Mouse (Mus musculus) liver, adult (tissue): ENCODE results near the gene Tmem26.

Experiments
- GATA4 ChIP-seq: IDR thresholded peaks from 2 replicates; pipeline ENCODE4 v1.6.1; 2014; ENCODE audit warnings: mild to moderate bottlenecking, low read length; ENCODE audit not compliant: insufficient replicate concordance

Tmem26 gene

DNA sequence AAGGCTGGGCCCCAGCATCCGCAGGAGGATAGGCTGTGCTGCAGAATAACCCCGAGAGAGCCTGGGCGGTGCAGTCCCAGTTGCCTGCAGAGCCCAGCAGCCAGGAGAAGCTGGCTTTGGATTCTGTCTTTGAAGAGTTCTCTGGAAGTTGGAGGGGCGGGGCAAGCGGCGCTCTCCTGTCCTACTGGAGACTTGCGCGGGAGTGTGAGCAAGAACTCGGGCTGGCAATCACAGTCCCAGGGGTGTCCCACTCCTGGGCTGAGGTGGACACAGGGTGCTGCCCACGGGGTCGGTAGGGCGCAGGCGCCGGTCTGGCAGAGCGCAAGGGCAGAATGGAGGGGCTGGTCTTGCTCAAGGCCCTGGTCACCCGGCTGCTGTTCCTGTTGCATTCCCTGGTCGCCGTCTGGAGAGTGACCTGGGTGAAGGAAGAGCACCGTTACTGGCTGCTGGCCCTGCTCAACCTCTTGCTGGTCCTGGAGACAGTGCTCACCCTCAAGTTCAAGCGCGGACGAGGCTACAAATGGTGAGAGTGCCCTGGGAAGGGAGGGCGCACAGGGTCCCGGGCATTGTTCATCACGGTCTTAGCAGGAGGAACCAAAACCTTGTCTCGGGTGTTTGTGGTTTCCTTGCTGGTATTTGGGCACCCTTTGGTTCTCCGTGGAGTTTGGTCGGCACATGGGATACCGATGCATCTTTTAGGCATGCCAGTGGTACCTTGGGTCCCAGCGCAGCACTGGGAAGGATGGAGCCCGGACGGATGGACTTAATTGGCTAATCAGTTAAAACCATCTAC, at the start of gene Tmem26:
Gene Tmem26, plus strand, starts transcription at position 79 of the 793 bp plus-strand sequence.
- no peak for TF ChIP-seq GATA4

DNA sequence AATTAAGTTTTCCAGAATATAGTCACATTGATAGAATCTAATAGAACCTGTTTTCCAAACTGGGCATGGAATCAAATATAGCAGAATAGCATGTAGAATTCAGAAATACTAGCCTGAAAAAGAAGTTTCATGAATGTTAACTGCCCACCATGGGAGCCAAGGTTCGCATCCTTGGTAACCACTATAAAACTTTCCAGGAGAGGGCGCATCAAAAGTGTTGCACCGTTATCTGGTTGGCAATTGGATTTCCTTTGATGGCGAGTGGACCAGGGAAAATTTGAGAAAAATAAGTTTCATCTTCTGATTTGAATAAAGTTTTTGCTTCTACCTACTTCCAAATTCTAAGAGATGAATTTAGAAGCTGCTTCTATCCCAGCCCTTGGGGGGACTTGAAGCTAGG, 44.8 kb upstream of the Tmem26 start:
- TF ChIP-seq GATA4, result no peak

DNA sequence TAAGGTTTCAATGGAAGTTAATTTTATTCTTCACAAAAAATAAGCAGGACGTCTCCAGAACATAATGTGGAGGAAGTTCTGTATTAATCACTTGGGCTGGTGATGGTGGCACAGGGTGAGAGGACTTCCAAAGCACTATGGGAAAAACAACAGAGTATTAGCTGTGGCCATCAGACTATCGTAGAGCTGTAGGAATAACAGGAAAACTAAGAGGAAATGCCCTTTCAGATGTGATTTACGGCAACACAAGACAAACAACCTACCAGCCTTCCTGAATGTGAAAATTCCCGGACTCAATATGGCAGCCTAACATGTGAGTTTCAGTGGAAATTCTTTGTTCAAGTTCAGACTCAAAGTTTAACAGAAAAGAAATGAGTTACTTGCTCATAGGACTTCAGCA, 42.2 kb upstream of the Tmem26 start:
- TF ChIP-seq GATA4, result no peak

DNA sequence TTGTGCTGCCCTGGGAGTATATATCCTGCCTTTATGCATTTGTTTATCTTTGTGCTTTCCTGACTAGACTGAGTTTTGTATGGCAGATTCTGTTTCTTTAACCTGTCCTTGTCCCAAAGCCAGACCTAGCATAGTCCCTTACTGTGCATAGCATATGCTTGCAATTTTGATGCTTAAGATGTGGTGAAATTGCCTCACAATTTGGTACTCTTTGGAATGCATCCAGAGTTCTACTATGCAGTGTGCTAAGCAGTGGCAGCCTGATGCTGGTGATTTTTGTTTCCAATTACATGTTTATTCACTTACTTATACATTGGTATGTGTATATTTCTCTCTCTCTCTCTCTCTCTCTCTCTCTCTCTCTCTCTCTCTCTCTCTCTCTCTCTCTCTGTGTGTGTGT, 37.9 kb upstream of the Tmem26 start:
- TF ChIP-seq GATA4, result no peak

DNA sequence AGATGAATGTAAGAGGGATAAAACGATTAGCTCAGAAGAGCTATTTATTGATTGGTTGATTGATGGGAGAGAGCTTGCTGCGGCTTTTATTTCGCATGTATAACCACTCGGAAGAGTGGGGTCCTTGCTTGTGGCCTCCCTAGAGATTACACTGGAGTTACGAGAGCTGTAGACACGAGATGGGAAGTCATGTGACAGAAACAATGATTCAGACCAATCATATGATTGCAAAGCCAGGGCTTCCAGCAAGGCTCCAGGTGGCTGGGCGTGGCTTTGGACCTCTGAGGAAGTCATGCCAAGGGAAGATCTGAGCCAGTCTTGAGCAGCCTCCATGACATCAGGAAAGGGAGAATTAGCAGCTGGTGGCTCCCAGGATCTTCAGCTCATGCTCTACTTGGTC, 32.3 kb upstream of the Tmem26 start:
- TF ChIP-seq GATA4, result no peak

DNA sequence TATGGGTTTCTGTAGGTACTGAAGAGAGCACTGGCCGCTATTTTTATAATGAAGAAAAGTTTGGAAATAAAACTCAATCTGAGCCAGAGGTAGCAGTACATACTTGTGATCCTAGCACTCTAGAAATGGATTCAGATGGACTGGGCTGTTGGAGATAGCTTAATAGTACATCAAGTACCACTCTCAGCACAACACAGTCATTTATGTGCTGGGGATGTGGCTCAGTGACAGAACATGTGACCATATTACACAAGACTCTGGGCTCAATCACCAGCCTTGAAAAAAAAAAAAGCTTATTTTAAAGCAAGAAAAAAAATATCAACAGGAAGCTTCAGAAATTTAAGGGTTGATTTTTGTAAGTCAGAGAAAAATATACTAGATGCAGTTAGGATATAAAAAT, 31.0 kb upstream of the Tmem26 start:
- no peak for TF ChIP-seq GATA4

DNA sequence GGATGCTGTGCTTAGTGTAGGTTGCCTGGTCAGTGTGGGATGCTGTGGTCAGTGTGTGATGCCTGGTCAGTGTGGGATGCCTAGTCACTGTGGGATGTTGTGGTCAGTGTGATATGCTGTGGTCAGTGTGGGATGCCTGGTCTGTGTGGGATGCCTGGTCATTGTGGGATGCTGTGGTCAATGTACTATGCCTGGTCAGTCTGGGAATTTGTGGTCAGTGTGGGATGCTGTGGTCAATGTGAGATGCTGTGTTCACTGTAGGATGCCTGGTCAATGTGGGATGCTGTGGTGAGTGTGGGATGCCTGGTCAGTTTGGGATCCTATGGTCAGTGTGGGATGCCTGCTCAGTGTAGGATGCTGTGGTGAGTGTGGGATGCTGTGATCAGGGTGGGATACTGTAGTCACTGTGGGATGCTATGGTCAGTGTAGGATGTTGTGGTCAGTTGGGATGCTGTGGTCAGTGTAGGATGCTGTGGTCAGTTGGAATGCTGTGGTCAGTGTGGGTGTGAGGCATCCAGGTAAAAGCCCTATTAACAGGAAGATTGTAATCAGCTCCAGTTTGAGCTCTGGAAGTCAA, 27.6 kb upstream of the Tmem26 start:
- no peak for TF ChIP-seq GATA4

DNA sequence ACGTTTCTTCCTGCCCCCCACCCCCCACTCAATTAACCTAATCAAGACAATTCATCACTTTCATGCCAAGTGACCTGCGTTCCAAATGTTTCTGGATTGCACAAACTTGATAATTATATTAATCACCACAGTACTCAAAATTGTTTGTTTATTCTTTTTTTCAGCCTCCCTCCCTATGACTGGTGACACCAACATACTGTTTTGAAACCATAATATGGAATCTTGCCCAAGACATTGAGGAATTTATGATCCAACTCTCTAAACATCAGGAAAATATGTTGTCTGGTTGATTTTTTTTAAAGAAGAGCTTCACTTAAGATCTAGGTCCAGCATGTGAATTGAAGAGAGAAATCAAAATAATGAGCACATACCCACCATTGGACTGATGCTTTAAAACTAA, 19.2 kb upstream of the Tmem26 start:
- no peak for TF ChIP-seq GATA4

DNA sequence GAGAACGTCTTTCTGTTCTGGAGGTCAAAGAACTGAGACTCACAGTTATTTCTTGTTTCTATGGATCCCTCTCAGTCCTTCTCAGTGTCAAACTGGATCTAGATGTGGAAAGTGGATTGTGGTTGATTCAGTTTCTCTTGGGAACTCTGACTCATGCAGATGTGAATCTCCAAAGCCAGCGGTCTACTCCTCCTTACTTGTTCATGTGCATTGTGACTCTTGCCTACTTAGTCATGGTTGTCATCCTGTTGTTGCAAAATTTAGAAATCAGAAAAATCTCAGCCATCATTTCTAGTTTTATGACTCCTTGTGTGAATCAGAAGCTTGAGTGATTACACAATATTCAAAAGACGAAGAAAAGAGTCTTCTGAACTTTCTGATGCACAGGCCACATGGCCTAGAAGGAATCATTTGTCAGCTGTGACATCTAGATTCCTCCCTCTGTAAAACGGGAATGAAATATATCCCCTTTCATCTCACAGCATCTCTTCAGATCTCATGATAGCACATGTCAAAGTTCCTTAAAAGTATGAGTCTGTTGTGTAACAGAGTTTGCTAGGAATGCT, 17.9 kb upstream of the Tmem26 start:
- no peak for TF ChIP-seq GATA4

DNA sequence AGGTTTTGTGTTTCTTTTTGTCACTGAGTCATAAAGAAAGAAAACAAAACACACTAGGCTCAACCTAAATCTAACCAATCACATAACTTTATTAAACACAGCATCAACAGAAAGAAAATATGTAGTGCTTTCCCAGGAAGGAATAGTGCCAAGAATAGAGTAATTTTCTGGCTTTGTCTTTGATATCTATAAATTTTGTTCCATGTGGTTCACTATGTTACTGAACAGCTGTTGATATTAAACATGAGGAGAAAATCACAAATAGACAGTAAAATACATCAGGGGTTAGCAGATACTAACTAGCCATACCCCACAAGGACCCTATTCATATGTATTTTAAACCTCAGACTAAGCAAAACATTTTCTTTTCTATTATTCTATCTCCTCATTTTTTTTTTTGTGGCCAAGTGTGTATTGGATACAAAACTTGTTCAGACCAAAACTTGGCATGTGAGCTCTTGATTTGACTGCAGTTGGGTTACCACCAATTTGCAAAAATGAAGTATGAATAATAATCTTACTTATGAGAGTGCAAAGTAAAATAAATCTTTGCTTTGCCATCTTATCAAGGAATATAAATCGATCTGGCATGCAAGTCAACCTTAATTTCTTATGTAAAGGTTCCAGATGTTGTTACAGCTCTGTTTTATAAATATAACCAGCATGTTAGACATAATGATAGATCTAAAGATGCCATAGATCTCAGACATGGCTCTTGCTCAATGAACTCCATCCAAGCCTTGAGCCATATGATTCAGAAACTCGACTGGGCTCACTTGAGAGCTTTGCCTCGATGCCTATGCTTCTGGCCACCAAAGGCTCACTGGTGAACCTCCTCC, 16.2 kb upstream of the Tmem26 start:
- TF ChIP-seq GATA4, result no peak

DNA sequence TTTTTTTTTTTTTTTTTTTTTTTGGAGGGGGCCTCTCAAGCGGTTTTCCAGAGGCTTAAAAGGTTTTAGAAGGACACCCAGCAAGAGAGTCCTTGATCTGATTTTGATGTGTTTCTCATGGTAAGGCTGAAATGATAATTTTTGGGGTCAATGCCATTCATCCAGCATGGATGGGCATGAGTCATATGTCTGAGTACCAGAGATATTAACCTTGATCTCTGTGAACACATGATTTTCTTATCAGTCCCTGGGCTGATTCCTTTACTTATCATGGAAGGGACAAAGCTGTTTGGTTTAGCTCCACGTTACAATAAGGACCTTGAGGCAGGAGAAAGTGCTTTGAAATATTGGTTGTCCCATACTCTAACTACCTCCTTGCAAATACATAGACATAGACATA, 10.5 kb upstream of the Tmem26 start:
- no peak for TF ChIP-seq GATA4

DNA sequence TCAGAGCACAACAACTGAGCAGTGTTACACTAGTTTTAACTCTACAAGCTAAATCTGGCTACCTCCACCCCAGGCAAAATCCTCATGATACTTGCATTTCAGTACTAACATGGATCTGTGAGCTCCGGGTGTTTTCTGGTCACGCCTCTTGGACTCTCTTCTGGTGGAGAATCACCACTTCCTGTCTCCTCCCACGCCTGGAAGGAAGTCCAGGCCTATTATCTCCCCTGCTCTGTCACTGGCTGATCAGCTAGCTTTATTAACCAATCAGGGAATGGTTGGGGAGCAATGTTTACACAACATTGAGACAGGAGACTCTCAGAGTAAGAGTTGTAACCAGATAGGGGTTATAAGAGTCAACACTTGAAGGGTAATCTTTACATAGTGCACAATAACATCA, 9.1 kb upstream of the Tmem26 start:
- no peak for TF ChIP-seq GATA4

DNA sequence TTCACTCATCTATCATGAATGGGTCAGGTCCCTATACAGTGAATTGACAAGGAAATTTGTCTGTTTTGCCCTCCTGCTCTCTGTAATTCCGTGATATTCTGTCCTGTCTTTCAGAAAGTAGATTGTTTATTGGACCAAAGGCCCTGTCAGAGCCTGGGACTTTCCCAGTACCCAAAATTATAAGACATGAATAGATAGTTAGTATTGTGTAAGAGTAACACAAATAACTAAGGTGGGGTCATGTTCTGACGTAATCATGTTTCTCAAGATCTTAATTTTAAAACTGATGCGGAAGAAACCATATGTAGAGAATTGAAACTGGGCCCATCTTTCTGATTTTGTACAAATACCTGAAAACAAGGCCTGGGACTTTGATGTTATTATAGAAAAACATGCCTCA, 8.1 kb upstream of the Tmem26 start:
- TF ChIP-seq GATA4, result no peak

DNA sequence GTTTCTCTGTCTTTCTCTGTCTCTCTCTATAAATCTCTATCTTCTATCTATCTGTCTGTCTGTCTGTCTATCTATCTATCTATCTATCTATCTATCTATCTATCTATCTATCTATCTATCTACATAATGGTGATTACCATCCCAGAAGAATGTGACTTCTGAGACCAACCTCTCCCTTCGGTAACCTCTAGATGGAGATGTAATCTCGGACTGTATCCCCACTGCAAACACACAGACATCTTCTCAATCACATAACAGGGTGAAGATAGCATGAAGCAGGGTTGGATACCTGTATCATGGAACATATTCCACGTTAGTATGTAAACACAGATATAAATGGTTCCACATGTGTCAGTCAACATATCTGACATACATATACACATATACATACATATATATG, 5.1 kb upstream of the Tmem26 start:
- no peak for TF ChIP-seq GATA4

DNA sequence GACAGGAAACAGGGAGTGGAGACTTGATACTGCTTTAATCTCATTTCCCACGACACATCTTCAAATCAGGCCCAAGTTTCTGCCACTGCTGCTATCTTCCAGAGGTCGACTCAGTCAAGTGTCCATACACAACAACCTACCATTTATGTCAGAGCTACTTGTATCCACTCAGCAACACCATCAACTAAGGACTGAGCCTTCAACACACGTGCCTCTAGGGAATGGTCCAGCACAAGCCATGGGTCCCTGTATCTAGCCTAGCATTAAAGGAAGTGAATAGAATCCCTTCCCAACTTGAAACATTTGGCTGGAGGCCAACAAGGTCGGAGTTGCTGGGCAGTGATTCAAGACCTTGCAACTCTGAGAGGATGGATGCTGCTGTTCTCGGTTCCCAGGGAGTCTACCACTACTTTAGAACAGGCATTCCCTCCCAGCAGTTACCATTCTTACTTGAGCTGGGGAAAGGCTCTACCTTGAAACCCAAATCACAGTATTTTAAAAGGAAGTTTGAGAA, 2.5 kb upstream of the Tmem26 start:
- TF ChIP-seq GATA4, result no peak
